33 mouse cellular contexts compared by ENCODE assay signal in the genomic region with DNA sequence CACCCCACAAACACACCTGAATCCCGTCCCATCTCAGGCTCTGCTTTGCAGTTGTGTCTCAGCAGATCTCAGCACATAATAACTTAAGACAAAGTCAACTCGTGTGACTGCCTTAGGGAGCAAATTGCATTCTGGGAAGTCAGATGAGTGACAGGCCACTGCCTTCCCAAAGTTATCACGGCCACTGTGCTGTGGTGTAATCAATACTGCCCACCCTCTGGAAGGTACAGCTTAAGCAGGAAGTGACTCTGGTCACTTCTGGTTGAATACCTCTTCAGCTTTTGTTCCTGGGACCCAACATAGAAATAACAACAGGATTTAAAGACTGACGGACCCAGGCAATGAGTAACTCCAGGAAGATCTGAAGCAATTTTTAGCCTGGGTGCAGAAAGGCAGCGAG. TPM values are rescaled to one million over a fixed set of nuclear protein-coding genes. Genes with fewer than 3 reads are reported as not detected.
DNase-seq lines count a peak whose midpoint lies in the region; ATAC-seq and TF ChIP-seq lines count a peak whose summit lies in the region.
"Had no signal": no experiment of that assay in that cellular context is flagged by ENCODE, and none has a peak within 500 bp of the region (broad histone marks: within the 10 kb centered on the region; RNA-seq: fewer than 3 reads in every experiment).

No protein-coding gene starts in this region.

- no peak for TF ChIP-seq EP300 in MEL (IDR thresholded peaks at IDR 0.05; ENCODE audit: low read depth in 1 of 2, low read length in 2 of 2)

- no peak overlapping the region for H3K4me2 ChIP-seq in heart, embryonic 11.5 days
- H3K4me2 ChIP-seq in liver, embryonic 11.5 days: peak overlapping the region; percentile 30
- H3K4me2 ChIP-seq in liver, embryonic 16.5 days (ENCODE audit: low read depth, low read length): peak overlapping the region; percentile 44
- H3K4me2 ChIP-seq: embryonic facial prominence, embryonic 15.5 days; heart, embryonic 12.5 days; hindbrain, embryonic 15.5 days; kidney, embryonic 15.5 days; limb, embryonic 13.5 days; midbrain, embryonic 11.5 days; stomach, embryonic 15.5 days had no signal

- TF ChIP-seq RAD21 in MEL (IDR thresholded peaks at IDR 0.05; ENCODE audit: low read depth, low read length): no peak

- H3K9me3 ChIP-seq in heart, embryonic 11.5 days (replicated peaks; ENCODE audit: control insufficient read depth, low read length): no peaks in the 10 kb centered on the region
- H3K9me3 ChIP-seq in MEL (replicated peaks; ENCODE audit: insufficient read depth, low read length): no peaks in the 10 kb centered on the region
- no peaks in the 10 kb centered on the region for H3K9me3 ChIP-seq in liver, embryonic 11.5 days (ENCODE audit: control insufficient read depth, low read length)
- no peaks in the 10 kb centered on the region for H3K9me3 ChIP-seq in liver, embryonic 16.5 days (replicated peaks; ENCODE audit: control insufficient read depth, low read length)
- H3K9me3 ChIP-seq: embryonic facial prominence, embryonic 15.5 days; heart, embryonic 12.5 days; hindbrain, embryonic 10.5 days; hindbrain, embryonic 15.5 days; kidney, embryonic 15.5 days; limb, embryonic 13.5 days; stomach, embryonic 15.5 days had no signal

- H3K79me2 ChIP-seq in MEL (ENCODE audit: control insufficient read depth, insufficient read depth, low read length, poor library complexity): peaks cover 1% of the 10 kb centered on the region; the same call in 1 of the 2 replicates

- no peak overlapping the region for H3K4me3 ChIP-seq in heart, embryonic 11.5 days (ENCODE audit: low read depth, low read length)
- no peak overlapping the region for H3K4me3 ChIP-seq in MEL (ENCODE audit: control insufficient read depth in 1 of 2, insufficient read depth in 1 of 2, low read depth in 2 of 2, low read length in 2 of 2)
- H3K4me3 ChIP-seq in liver, embryonic 11.5 days (ENCODE audit: low read depth, low read length): no peak overlapping the region
- no peak overlapping the region for H3K4me3 ChIP-seq in liver, embryonic 16.5 days (ENCODE audit: low read depth, low read length)
- H3K4me3 ChIP-seq: embryonic facial prominence, embryonic 15.5 days; heart, embryonic 12.5 days; hindbrain, embryonic 10.5 days; hindbrain, embryonic 15.5 days; kidney, embryonic 15.5 days; layer of hippocampus, adult 2 months; left cerebral cortex, adult 2 months; limb, embryonic 13.5 days; myocyte; stomach, embryonic 15.5 days had no signal

- TF ChIP-seq POLR2A in MEL (IDR thresholded peaks at IDR 0.05; ENCODE audit: control insufficient read depth in 1 of 2, insufficient read depth in 1 of 2, low read depth in 1 of 2, low read length in 2 of 2, poor library complexity in 1 of 2): no peak

- H3K27me3 ChIP-seq in heart, embryonic 11.5 days (ENCODE audit: control insufficient read depth, insufficient read depth, low read length): peaks cover 2% of the 10 kb centered on the region; the same call in 1 of the 2 replicates
- H3K27me3 ChIP-seq in MEL (ENCODE audit: control insufficient read depth in 1 of 2, insufficient read depth in 2 of 2, low read length in 2 of 2): no peaks in the 10 kb centered on the region
- H3K27me3 ChIP-seq in liver, embryonic 11.5 days (replicated peaks; ENCODE audit: control insufficient read depth, insufficient read depth, low read length): no peaks in the 10 kb centered on the region
- H3K27me3 ChIP-seq in liver, embryonic 16.5 days (ENCODE audit: control insufficient read depth, insufficient read depth, low read depth, low read length): no peaks in the 10 kb centered on the region
- H3K27me3 ChIP-seq: stomach, embryonic 15.5 days had no signal

- no peak overlapping the region for H3K9ac ChIP-seq in heart, embryonic 11.5 days (ENCODE audit: low read depth, low read length)
- H3K9ac ChIP-seq in MEL (ENCODE audit: control insufficient read depth, low read depth, low read length, poor library complexity, severe bottlenecking): peak overlapping the region; percentile 48
- peak overlapping the region; percentile 59 for H3K9ac ChIP-seq in liver, embryonic 11.5 days (ENCODE audit: low read depth, low read length)
- peak overlapping the region; percentile 39 for H3K9ac ChIP-seq in liver, embryonic 16.5 days (ENCODE audit: low read depth, low read length)
- H3K9ac ChIP-seq: embryonic facial prominence, embryonic 15.5 days; heart, embryonic 12.5 days; hindbrain, embryonic 15.5 days; kidney, embryonic 15.5 days; limb, embryonic 13.5 days; stomach, embryonic 15.5 days had no signal

- DNase-seq in heart, postnatal 36 days: no peak
- peak; percentile 44 for DNase-seq in MEL (ENCODE audit: low read depth, low spot score)
- peak; percentile 34 for DNase-seq in liver, embryonic 11.5 days (ENCODE audit: low spot score)
- DNase-seq in testis, postnatal 14 days (ENCODE audit: low spot score): no peak
- no peak for DNase-seq in gastrocnemius, postnatal 36 days
- DNase-seq: adrenal gland, adult 2 months; cerebellum, adult 18-20 months; cerebellum, postnatal 10 days; gastrocnemius, postnatal 14 days; heart, adult 11 months; kidney, adult 11 months; lung, adult 2 months; lung, postnatal 10 days; thymus, postnatal 14 days had no signal

- no peak for ATAC-seq in heart, embryonic 11.5 days (replicated peaks; ENCODE audit: insufficient number of reproducible peaks, low FRiP score, low TSS enrichment)
- 0 out of 2 replicates have a peak, but pooled peaks have one; percentile 30 for ATAC-seq in liver, embryonic 11.5 days (replicated peaks; ENCODE audit: low FRiP score)
- peak; percentile 37 for ATAC-seq in liver, embryonic 16.5 days (ENCODE audit: low read depth)
- ATAC-seq: activated CD4-positive, CD25-positive, alpha-beta regulatory T cell, adult 4 months; CD4-positive, CD25-positive, alpha-beta regulatory T cell, adult 4 months; forebrain, embryonic 16.5 days; inflammation-experienced regulatory T-cells, adult 6 months; midbrain, embryonic 16.5 days had no signal

- intact Hi-C loops in heart, postnatal 36 days (cut with DNase I): no loop called here
- intact Hi-C loops in gastrocnemius, postnatal 36 days (cut with DNase I): no loop called here

- H3K27ac ChIP-seq in heart, embryonic 11.5 days (ENCODE audit: low read depth, low read length): peak overlapping the region; percentile 75
- peak overlapping the region; percentile 95 for H3K27ac ChIP-seq in MEL (ENCODE audit: control insufficient read depth, low read depth, low read length)
- H3K27ac ChIP-seq in liver, embryonic 11.5 days (ENCODE audit: low read depth, low read length): peak overlapping the region; percentile 95
- H3K27ac ChIP-seq in liver, embryonic 16.5 days (ENCODE audit: low read length): peak overlapping the region; percentile 83
- H3K27ac ChIP-seq: embryonic facial prominence, embryonic 15.5 days; hindbrain, embryonic 15.5 days; kidney, embryonic 15.5 days; layer of hippocampus, adult 2 months; left cerebral cortex, adult 2 months; limb, embryonic 13.5 days; macrophage; stomach, embryonic 15.5 days had no signal

- WGBS in heart, embryonic 11.5 days (ENCODE audit: insufficient replicate concordance): 57% methylated on average over 5 of the region's 5 CpGs
- 39% methylated on average over 5 of the region's 5 CpGs for WGBS in liver, embryonic 11.5 days
- WGBS in liver, embryonic 16.5 days (ENCODE audit: insufficient replicate concordance): 25% methylated on average over 5 of the region's 5 CpGs

- H3K36me3 ChIP-seq in heart, embryonic 11.5 days (ENCODE audit: control insufficient read depth, insufficient read depth, low read length): no peaks in the 10 kb centered on the region
- H3K36me3 ChIP-seq in MEL (ENCODE audit: control insufficient read depth in 1 of 2, insufficient read depth in 2 of 2, low read length in 2 of 2): peaks cover 0 to 41% of the 10 kb centered on the region in 2 experiments; a peak in 2 of 4 replicates
- H3K36me3 ChIP-seq in liver, embryonic 11.5 days (ENCODE audit: control insufficient read depth, insufficient read depth, low read length): no peaks in the 10 kb centered on the region
- H3K36me3 ChIP-seq in liver, embryonic 16.5 days (ENCODE audit: control insufficient read depth, insufficient read depth): no peaks in the 10 kb centered on the region
- H3K36me3 ChIP-seq: embryonic facial prominence, embryonic 15.5 days; heart, embryonic 12.5 days; hindbrain, embryonic 10.5 days; hindbrain, embryonic 15.5 days; kidney, embryonic 15.5 days; limb, embryonic 13.5 days; stomach, embryonic 15.5 days had no signal

- H3K4me1 ChIP-seq in heart, embryonic 11.5 days (ENCODE audit: control insufficient read depth, insufficient read depth, low read length): peaks cover under 1% of the 10 kb centered on the region; the same call in 1 of the 2 replicates
- H3K4me1 ChIP-seq in MEL (ENCODE audit: control insufficient read depth in 1 of 2, insufficient read depth in 2 of 2, low read length in 2 of 2): peaks cover 8 to 46% of the 10 kb centered on the region in 2 experiments; a peak in 3 of 4 replicates
- H3K4me1 ChIP-seq in liver, embryonic 11.5 days (replicated peaks; ENCODE audit: control insufficient read depth, insufficient read depth, low read length): peaks cover 44% of the 10 kb centered on the region
- H3K4me1 ChIP-seq in liver, embryonic 16.5 days (ENCODE audit: control insufficient read depth, low read depth, low read length): peaks cover 55% of the 10 kb centered on the region

- no peak for TF ChIP-seq CTCF in MEL (IDR thresholded peaks at IDR 0.05 in 2 of 3, conservative IDR thresholded peaks at IDR 0.05 in 1 of 3; ENCODE audit: control insufficient read depth in 1 of 3, insufficient read depth in 1 of 3, low read depth in 2 of 3, low read length in 3 of 3, poor library complexity in 1 of 3, severe bottlenecking in 1 of 3)

TF ChIP-seq in MEL, 35 proteins besides CTCF, POLR2A, EP300 and RAD21 (continues in another document):
- TF ChIP-seq ZMIZ1 (IDR thresholded peaks at IDR 0.05; ENCODE audit: low read depth, low read length) (no peak), MEF2A (IDR thresholded peaks at IDR 0.05; ENCODE audit: extremely low read depth, insufficient replicate concordance, low read depth, low read length, poor library complexity, severe bottlenecking) (no peak), JUND (IDR thresholded peaks at IDR 0.05; ENCODE audit: low read depth, low read length) (no peak), ETS1 (IDR thresholded peaks at IDR 0.05; ENCODE audit: low read depth, low read length) (no peak), ELF1 (IDR thresholded peaks at IDR 0.05; ENCODE audit: low read depth, low read length) (no peak), MAZ (IDR thresholded peaks at IDR 0.05; ENCODE audit: low read depth, low read length) (no peak), GATA1 (IDR thresholded peaks at IDR 0.05; ENCODE audit: low read depth, low read length) (no peak)

RNA-seq across cellular contexts. Expression of a gene that starts 58.8 kb away (rescaled TPM):
- polyA plus RNA-seq in heart, embryonic 11.5 days (2014; fragmentation: Nextera tagmentation; extraction: Ambion mirVana): 6.8 and 6.9 TPM in 2 replicates
- 10 to 100 TPM; 25.1 to 26.4 TPM for total RNA-seq in heart, postnatal 36 days (2021)
- 0.07 and 0.08 TPM in 2 replicates for total RNA-seq in MEL (2012; rRNA removed)
- polyA plus RNA-seq in MEL (2012; ENCODE audit: insufficient read depth in 1 of 2, insufficient read length in 2 of 2, low read depth in 1 of 2, low replicate concordance in 2 of 2, missing spikeins in 1 of 2): under 1 TPM in 1 of 2 experiments, not detected in 1; 0.50 TPM
- 5.1 and 5.4 TPM in 2 replicates for polyA plus RNA-seq in liver, embryonic 11.5 days (2014; fragmentation: Nextera tagmentation; extraction: Ambion mirVana)
- 0.42 and 0.73 TPM in 2 replicates for polyA plus RNA-seq in liver, embryonic 16.5 days (2015; fragmentation: Nextera tagmentation; extraction: Ambion mirVana)
- 10 to 100 TPM; 11.0 to 13.3 TPM for total RNA-seq in gastrocnemius, postnatal 36 days (2021)
- polyA plus RNA-seq: activated CD4-positive, CD25-positive, alpha-beta regulatory T cell, adult 4 months; inflammation-experienced regulatory T-cells, adult 6 months; macrophage had no signal

Comparison
In these comparisons a context has a peak if more than half of its experiments do, and no peak if none do; other contexts are left out.
1. DNase-seq: peak in MEL (single experiment) and liver, embryonic 11.5 days (single experiment); none in heart, postnatal 36 days (0 of 2), testis, postnatal 14 days (single experiment) and gastrocnemius, postnatal 36 days (0 of 2).
2. Peak in every context shown above with its lines, with median percentiles within 50 percentile points of each other: H3K27ac ChIP-seq.